Mouse (Mus musculus): ENCODE measurements at regions not wholly inside any gene's neighbourhood (a gene's known extent, or its start where the extent isn't known, plus 50 kb on each side); places are given as distances from the start of the nearest gene placed in this dataset.

GRCm38 (mm10) chr19:21527391-21527790 is 54.1 kb upstream of the Gda start:
- DNase-seq (ENCODE audit: low spot score in 2 of 2): no peak

DNA sequence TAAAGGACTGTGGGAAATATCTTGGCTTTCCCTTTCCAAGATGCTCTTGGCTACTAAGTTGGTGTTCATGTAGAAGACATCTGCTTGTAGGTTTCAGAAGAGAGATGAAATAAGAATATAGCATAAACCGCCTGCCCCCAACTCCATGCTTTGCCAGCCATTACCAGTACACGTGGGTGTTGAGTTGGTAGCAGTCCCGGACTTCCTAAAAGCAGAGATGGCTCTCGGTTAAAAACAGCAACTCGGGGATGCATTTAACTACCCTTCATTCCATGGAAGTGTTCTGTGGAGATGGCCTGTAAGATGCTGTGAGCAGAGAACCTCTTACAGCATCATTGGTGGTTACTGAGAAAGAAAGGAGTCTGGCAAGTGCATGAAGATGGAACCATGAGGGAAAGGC is 52.6 kb upstream of the Gda start:
- DNase-seq (ENCODE audit: low spot score in 2 of 2): peak; percentile 60 to 86
